Mouse (Mus musculus): ENCODE measurements around the gene Ncoa7.

Gene Ncoa7

GRCm38 (mm10) chr10:30751586-30751985 is 51.5 kb downstream of the Ncoa7 start:
- in situ Hi-C loops (cut with MboI; ENCODE audit: low sequenced_read_pairs): no loop called here

- in situ Hi-C loops (cut with MboI; ENCODE audit: low sequenced_read_pairs): no loop called here
Measured at GRCm38 (mm10) chr10:30749807-30750206, 53.3 kb downstream of the Ncoa7 start.

GRCm38 (mm10) chr10:30745238-30745974 is 57.7 kb downstream of the Ncoa7 start:
- in situ Hi-C loops (cut with MboI; ENCODE audit: low sequenced_read_pairs): no loop called here

- in situ Hi-C loops (cut with MboI; ENCODE audit: low sequenced_read_pairs): no loop called here
Measured at GRCm38 (mm10) chr10:30743275-30743674, 59.9 kb downstream of the Ncoa7 start.

GRCm38 (mm10) chr10:30738403-30738802 is 64.7 kb downstream of the Ncoa7 start:
- in situ Hi-C loops (cut with MboI; ENCODE audit: low sequenced_read_pairs): no loop called here

GRCm38 (mm10) chr10:30737323-30737722 is 65.8 kb downstream of the Ncoa7 start:
- in situ Hi-C loops (cut with MboI; ENCODE audit: low sequenced_read_pairs): no loop called here

- in situ Hi-C loops (cut with MboI; ENCODE audit: low sequenced_read_pairs): no loop called here
Measured at GRCm38 (mm10) chr10:30733148-30733785, 69.9 kb downstream of the Ncoa7 start.

- in situ Hi-C loops (cut with MboI; ENCODE audit: low sequenced_read_pairs): no loop called here
Measured at GRCm38 (mm10) chr10:30731321-30731914, 71.7 kb downstream of the Ncoa7 start.

- in situ Hi-C loops (cut with MboI; ENCODE audit: low sequenced_read_pairs): no loop called here
Measured at GRCm38 (mm10) chr10:30730791-30731190, 72.3 kb downstream of the Ncoa7 start.

- in situ Hi-C loops (cut with MboI; ENCODE audit: low sequenced_read_pairs): no loop called here
Measured at GRCm38 (mm10) chr10:30729157-30730096, 73.7 kb downstream of the Ncoa7 start.

- in situ Hi-C loops (cut with MboI; ENCODE audit: low sequenced_read_pairs): no loop called here
Measured at GRCm38 (mm10) chr10:30723014-30723413, 80.1 kb downstream of the Ncoa7 start.

GRCm38 (mm10) chr10:30720556-30720955 is 82.6 kb downstream of the Ncoa7 start:
- in situ Hi-C loops (cut with MboI; ENCODE audit: low sequenced_read_pairs): no loop called here

GRCm38 (mm10) chr10:30719947-30720346 is 83.2 kb downstream of the Ncoa7 start:
- in situ Hi-C loops (cut with MboI; ENCODE audit: low sequenced_read_pairs): loop anchor here (5.0 kb wide), 1 partner anchor 103 kb away; no protein-coding TSS in a partner anchor

- in situ Hi-C loops (cut with MboI; ENCODE audit: low sequenced_read_pairs): loop anchor here (5.0 kb wide), 1 partner anchor 102 kb away; no protein-coding TSS in a partner anchor
Measured at GRCm38 (mm10) chr10:30718703-30719340, 84.3 kb downstream of the Ncoa7 start.

- in situ Hi-C loops (cut with MboI; ENCODE audit: low sequenced_read_pairs): loop anchor here (5.0 kb wide), 1 partner anchor 99 kb away; no protein-coding TSS in a partner anchor
Measured at GRCm38 (mm10) chr10:30716171-30716570, 87.0 kb downstream of the Ncoa7 start.

GRCm38 (mm10) chr10:30712540-30712939 is 90.6 kb downstream of the Ncoa7 start:
- in situ Hi-C loops (cut with MboI; ENCODE audit: low sequenced_read_pairs): no loop called here

GRCm38 (mm10) chr10:30709846-30710403 is 93.2 kb downstream of the Ncoa7 start:
- in situ Hi-C loops (cut with MboI; ENCODE audit: low sequenced_read_pairs): no loop called here

GRCm38 (mm10) chr10:30708039-30708438 is 95.1 kb downstream of the Ncoa7 start:
- in situ Hi-C loops (cut with MboI; ENCODE audit: low sequenced_read_pairs): no loop called here

- in situ Hi-C loops (cut with MboI; ENCODE audit: low sequenced_read_pairs): no loop called here
Measured at GRCm38 (mm10) chr10:30702663-30703062, 100.5 kb downstream of the Ncoa7 start.

- in situ Hi-C loops (cut with MboI; ENCODE audit: low sequenced_read_pairs): no loop called here
Measured at GRCm38 (mm10) chr10:30686862-30687261, 116.3 kb downstream of the Ncoa7 start.
